Mouse (Mus musculus) hematopoietic stem cell, adult 5-6 weeks (primary cell): ENCODE results near the gene Vax2. TPM values are rescaled to one million over a fixed set of nuclear protein-coding genes. Genes with fewer than 3 reads are reported as not detected.

Source experiments
- ATAC-seq, 2 experiments: fragments of 125-278 bp in 1 of 2; replicated peaks in 1 of 2; 2 replicates each; pipeline ENCODE4 v1.8.0; 2016 to 2017; ENCODE audit warnings: inconsistent platforms in 2 of 2, mild to moderate bottlenecking in 2 of 2, moderate number of reproducible peaks in 2 of 2, low read depth in 1 of 2, moderate TSS enrichment in 1 of 2; ENCODE audit not compliant: low FRiP score in 2 of 2, poor library complexity in 2 of 2, severe bottlenecking in 2 of 2, insufficient read depth in 1 of 2, low TSS enrichment in 1 of 2
- total RNA-seq: library from RNA; stranded (forward); fragments of 172-1452, 232-1000 nt; gene quantifications from 2 replicates; pipeline ENCODE4 v1.2.3, GENCODE M21; 2017

Gene Vax2
- total RNA-seq, 1 experiment from 2014 or later, result not detected

DNA sequence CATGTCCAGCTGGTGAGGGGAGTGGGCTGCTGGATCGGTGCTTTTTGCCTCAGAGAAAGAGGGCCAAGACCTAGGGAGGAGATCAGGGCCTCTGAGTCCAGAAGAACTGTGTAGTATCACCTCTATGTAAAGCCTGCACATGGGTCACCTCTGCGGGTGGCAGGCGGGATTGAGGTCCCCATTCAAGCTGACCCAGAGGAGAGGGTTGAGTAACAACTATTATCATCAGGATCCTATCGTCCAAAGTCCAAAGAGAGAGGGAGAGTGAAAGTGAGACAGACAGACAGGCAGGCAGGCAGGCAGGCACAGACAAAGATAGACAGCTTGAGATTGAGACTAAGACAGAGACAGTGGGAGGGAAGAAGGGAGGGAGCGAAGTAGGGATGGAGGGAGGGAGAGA lies 32.1 kb downstream of the Vax2 start:
- no peak for ATAC-seq

DNA sequence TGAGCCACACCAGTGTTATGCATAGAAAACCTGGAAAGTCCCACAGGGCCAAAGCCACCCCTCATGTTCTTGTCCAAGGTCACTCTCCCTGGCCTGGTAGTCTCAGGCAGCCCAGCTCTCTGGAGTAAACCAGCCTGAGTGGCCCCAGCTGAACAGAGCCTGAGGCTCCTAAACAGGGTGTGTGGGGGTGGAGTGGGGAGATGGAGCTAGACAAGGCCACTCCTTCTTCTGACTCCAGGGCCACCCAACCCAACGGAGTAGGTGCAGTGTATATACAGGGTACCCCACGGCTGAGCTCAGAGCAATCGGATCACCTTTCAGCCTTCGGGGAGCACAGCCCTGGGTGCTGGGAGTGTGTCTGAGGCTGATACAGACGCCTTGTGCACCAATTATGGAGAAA lies 33.1 kb downstream of the Vax2 start:
- no peak for ATAC-seq

DNA sequence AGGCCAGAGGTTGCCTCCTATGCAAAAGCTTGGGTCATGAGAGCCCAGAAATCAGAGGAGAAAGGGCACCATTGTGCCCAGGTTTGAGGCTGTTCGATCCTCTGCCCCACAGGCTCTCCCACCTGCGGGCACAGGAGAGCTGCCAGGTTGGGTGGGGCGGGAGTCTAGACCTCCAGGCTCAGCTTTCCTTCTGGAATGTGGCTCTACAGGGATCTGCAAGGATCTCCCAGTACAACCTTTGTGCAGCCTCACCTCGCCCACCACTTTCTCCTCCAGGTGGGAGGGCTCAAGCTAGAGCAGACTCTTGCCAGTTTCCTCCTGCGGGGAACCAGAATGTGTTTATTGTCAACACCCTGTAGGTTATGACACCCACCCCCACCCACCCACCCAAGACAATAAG lies 33.5 kb downstream of the Vax2 start:
- no peak for ATAC-seq

DNA sequence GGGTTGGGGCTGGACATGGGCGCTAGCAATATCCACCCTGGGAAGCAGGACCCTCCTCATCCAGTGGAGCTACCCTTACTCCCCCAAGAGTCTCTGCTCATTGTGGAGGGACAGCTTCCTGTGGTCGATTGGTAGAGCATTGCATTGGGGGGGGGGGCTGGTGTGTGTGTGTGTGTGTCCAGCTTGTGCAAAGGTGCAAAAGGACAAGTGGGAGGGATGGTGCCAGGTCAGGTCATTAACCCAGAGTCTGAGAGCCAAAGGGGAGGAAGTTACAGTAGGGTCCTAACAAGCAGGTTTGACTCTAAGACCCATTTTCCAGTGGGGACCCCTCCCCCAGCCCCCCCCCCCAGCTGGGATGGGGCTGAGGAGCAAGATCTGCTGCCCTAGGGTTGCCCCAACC lies 34.4 kb downstream of the Vax2 start:
- ATAC-seq, result no peak

DNA sequence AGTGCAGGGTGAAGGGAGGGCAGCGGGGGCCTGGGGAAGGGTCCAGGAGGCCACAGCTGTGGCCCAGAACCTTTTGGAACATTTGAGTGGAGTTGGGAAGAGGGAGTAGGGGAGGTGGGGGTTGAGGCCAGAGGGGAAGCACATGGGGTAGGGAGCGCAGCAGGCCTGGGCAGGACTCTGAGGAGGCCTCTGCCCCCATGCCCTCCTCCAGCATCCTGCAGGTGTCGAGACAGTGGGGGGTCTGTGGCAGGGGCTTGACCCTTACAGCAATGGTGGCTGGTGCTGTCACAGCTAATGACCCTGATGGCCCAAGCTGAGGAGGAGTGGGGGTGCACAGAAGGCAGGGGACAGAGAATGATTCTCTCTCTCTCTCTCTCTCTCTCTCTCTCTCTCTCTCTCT lies 38.2 kb downstream of the Vax2 start:
- no peak for ATAC-seq

DNA sequence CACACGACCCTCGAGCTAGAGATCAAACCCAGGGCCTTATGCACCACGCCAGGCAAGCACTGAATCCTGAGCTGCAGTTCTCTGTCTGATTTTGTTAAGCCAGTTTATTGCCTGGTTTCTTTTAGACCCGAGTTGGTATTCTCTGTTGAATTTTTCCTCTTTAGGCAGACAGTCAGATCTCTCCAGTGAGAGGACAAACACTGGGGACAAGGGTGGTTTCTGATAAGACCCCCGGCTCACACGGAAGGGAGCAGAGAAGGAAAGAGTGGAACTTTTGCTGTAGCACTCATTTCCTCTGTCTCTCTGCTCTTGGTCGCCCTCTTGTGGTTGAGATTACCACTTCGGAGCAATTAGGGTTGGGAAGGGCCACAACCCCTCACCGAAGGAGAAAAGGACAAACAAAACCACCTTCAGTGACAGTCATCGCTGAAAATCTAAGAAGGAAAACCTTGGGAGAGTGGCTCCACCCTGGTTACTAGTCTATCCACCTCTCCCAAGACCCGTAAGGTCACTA lies 39.2 kb downstream of the Vax2 start:
- peak; percentile 57 to 71; a peak in 2 of 4 replicates for ATAC-seq

DNA sequence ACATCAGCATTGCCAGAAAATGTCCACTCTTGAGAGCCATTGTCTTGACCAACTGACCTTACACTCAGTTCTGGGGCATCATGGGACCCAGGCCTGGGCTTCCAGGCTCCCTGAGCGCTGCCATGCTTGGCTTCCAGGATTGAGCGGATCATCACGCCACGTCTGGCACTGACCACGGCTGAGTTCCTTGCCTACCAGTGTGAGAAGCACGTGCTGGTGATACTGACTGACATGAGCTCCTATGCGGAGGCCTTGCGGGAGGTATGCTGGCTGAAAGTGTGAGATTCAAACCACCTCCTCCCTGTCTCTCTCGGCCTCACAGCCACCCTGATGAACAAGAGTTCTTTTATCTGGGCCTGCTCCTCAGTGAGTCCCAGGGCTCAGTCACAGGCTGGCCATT lies 45.0 kb downstream of the Vax2 start:
- no peak for ATAC-seq

DNA sequence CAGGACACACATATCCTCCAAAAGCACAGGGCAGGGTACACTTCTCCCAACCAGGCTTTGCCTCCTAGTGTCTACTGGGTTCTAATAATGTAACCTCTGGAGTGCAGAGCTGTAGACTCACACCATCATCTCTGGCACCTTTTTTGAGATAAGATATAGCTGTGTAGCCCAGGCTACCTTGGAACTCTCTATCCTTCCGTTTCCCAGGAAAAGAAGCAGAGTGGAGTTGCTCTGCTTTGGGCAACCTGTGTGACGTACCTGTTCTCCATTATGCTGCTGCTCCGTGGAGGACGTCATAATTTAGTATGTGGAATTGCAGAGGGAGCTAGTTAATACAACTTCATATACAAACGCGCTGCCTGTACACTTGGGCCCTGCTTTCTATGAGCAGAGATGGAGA lies 51.3 kb downstream of the Vax2 start, which contains the start of gene Ankrd53:
Ankrd53 (plus strand) TSS at position 301 of the 400 bp plus-strand sequence.
- ATAC-seq, result no peak

DNA sequence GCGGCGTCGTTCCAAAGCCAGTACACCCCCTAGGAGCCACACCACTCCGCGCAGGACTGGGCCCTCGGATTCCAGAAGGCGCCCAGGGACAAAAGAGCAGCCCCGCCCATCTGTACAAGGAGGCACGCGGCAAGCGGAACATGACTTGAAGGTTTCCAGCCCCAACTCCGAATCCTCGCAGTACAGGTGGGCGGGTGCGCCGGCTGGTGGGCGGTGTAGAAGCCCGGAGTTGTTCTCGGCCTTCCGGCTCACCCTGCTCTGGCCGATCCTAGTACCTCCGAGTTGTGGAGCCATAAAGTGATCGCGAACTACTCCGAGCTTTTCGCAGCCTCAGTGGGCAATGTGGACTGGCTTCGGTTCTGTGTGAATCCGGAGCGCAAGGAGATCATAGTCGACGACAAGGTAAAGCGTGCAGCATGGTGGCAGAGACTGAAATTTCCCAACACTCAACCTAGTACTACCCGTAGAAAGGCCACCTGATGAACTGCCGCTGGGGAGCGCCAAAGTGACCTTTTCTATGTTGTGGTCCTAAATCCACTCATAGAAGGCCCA lies 51.9 kb downstream of the Vax2 start:
- peak; percentile 76 for ATAC-seq

DNA sequence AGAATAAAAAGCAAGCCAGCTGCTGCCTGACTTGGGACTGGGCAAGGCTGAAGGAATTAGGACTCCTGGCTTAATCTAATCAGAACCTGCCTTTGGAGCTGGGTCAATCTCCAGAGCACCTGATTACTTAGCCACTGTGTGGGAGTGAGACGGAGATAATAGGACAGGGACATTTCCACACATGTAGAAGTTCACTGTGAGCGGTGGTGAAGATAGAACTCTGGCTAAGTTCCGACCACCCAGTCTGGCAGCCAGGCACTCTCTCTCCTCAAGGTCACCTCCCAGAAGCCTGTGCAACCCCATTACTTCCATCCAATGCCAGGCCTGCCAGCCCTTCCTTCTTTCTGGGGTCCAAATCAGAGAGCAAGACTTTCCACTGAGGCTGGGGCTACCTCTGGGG lies 55.9 kb downstream of the Vax2 start:
- ATAC-seq, result no peak

DNA sequence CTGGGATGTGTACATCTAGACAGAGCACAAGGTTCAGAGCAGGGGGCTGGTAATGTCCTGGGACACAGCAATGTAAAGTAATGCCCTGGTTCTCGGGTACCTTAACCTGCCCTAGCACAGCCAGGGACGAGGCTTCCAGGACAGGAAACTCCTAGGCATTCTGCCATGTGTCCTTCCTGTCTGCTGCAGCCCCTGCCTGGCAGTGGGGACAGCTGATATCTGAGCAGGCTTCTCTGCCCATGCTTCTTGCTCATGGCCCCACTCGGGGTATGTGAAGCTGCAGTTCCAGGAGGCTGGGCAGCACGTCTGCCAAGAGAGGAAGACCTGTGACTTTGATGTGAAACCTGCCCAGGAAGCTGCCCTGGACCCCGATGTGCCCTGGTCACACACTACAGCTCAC lies 57.4 kb downstream of the Vax2 start:
- no peak for ATAC-seq

DNA sequence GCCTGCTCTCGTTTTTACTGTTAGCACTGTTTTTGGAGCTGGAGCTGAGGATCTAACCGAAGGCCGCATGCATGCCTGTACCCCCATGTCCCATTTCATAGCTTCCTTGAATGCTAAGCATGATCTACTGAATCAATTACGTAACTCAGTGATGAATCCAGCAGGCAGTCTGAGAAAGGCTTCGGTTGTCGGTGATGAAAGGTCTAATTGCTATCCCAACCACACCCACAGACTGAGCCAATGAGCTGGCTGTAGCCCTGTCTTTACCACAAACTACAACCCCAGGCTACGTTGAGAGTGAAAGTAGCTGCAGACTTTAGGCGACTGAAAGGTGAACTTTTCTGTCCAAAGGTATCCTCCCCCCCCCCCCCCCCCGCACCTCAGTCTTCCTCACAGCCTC lies 63.1 kb downstream of the Vax2 start:
- no peak for ATAC-seq

DNA sequence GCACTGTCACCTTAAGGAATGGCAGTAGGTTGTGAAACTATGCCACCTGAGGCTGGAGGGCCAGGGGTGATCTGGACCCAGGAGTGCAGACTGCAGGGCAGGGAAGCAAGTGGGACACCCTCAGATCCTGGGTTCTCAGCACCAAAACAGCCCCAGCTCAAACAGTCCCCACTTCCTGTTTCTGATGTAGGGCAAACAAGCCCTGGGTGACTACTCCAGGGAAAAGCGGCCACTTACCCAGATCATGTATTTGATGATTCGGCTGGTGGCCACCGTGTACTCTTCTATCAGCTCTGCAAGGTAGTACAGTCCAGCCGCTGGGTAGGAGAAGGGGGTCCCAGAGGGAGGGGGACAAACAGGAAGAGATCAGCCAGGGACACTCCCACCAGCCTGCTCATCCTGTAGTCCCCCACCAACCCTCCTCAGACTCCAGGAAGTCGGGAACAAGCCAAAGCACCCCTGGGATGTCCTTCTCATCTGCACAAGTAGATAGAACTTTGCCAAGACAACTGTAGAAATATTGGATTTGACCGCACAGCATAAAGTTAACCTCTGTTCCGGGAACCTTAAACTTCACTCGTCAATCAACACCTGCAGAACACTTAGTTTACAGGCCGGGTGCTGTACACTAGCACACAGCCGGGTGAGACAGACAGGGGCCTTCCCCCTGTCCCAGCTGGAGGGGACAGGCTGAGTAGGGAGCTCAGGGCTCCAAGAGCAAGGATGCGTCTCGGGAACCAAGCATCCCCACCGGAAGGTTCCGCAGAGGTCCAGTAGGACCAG lies 63.9 kb downstream of the Vax2 start:
- 0 out of 4 replicates have a peak, but pooled peaks of 1 of the 2 experiments have one; percentile 15 for ATAC-seq

DNA sequence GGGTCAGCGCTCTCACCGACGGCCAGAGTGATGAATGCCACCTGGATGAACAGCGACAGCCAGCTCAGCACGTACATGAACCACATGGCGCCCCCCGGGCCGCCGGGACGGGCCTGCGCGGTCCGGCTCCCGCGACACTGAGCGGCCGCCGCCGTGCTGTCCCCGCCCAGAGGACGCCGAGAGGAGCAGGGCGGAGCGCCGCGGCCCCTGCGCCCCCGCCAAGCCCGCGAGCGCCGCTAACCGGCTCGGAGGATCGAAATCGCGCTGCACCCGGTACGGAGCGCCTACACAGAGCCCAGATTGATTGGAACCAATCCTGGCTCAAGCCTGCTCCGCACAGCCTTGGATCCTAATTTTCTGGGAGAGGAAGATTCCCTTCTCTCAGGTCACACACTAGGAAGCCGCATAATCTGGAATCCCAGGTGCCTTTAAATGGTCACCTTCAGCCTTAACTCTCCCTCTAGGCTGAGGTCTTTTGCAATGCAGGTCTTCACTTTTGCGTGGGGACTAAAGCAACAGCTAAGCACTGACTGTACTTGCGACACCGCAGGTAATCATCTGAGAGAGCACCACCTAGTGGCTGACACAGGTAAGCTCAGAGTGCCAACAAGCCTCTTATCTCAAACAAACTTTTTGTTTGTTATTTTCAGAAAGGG lies 64.7 kb downstream of the Vax2 start, which contains the start of gene Tex261:
Tex261 (minus strand) TSS at position 176 of the 656 bp plus-strand sequence.
- peak; percentile 83 to 85 for ATAC-seq

DNA sequence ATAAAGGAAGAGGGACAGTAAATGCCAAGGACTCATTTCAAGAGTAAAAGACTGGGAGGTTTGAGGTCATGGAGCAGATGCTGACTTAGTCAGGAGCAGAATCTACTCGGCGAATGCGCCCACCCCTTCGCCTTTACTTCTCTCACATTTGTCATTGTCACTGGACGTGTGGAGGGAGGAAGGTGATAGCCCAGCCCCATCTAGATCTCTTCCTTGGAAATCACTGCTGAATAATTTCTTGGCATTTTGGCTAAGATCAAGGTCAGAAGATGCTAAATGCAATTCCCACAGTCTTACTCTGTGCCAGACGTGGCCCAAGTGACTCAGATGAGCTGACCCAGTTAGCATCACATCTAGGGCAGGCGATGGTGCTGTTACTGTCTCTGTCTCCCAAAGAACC lies 67.2 kb downstream of the Vax2 start:
- ATAC-seq, result no peak

DNA sequence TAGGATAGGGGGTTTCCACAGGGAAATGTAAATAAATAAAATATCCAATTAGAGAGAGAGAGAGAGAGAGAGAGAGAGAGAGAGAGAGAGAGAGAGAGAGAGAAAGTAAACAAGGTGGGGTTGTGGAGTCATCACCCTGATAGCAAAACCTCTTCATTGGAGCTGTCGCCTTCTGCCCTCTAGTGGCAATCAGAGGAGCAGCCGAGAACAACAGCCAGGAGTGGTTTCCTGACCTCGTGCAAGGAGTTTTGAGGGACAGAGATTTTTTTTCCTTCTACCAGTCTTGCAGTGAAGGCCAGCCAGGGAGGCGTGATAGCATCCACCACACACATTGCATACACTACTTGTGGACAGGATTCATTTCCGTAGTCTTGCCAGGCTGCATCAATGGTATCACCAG lies 68.0 kb downstream of the Vax2 start:
- 0 out of 4 replicates have a peak, but pooled peaks of 1 of the 2 experiments have one; percentile 39 for ATAC-seq

DNA sequence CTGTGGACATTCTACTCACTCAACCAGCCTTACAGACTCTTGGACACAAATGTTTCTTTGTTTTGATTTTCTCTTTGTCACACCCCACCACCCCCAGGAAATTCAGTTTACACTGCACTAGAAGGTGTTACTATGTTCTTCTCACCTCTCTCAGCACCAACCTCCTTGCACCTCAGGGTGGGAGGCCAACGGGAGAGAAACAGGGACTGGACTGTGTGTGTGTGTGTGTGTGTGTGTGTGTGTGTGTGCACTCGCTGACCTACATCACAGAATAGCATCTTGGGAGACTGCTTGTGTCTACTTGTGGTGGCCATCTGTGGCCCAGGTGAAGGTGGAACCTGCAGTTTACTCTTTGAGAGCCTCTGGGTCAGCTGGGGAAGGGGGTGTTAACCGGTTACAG lies 75.4 kb downstream of the Vax2 start:
- no peak for ATAC-seq
